Mouse (Mus musculus): ENCODE results near the gene Tcam1. TPM values are rescaled to one million over a fixed set of nuclear protein-coding genes. Genes with fewer than 3 reads are reported as not detected.

The Tcam1 gene
- under 1 TPM in 1 of 2 experiments, not detected in 1; 0.18 TPM for total RNA-seq (2023)

DNA sequence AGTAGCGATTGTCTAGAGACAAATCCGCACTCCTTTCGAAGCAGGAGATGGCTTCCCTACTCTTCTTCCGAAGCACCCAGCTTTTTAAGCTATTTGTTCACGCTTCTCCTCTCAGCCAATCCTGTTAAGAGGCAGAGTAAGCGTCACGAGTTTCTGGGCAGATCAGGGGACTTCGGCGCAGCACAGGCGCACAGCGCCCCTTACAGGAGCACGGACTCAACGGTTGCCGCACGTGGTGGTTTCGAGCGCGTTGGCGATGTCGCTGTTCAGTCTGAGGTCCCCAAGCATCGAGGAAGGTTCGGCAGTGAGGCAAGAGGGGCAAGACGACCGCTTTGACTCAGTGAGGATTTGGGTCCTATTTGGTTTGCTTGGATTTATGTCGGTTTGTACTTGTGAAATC is at the start of gene Tcam1:
Tcam1 (plus strand) TSS at position 219 of the 400 bp plus-strand sequence.

DNA sequence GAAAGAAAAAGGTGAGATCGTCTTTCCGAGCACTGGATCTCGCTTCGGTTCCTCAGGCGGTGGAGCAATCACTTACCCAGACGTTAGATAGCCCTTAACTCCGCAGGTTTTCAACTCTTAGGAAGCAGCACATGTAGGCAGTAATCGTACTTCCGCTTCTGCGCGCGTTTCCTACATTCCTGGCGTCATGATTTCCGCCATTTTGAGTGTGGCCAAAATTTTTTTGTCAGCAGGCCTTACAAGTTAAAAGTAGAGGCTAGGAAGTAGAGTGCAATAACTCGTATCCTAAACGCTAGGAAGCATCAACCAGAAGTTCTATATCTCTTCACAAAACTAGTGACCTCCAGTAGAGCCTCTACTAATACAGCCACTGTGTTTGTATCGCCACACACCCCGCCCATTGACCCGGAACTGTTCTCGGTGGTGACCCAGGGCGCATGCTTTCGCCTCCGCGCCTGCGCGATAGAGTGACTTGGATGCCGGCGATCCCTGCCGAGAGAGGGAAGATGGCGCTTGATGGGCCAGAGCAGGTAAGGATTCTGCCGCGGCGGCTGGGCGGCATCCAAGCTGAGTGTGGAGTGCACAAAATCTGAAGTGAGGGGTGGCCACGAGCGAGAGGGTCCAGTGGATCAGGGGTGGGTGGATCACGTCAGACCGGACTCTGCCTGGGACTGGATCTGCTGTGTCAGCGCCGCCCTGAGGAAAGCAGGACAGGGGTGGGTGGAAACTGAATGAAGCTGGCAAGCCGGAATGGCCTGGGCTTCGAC is 20.6 kb upstream of the Tcam1 start, which contains the start of the genes Ftsj3 and Psmc5:
Ftsj3 (minus strand) TSS at position 395 of the 767 bp plus-strand sequence.
Psmc5 (plus strand) TSS at position 470 of the 767 bp plus-strand sequence.

DNA sequence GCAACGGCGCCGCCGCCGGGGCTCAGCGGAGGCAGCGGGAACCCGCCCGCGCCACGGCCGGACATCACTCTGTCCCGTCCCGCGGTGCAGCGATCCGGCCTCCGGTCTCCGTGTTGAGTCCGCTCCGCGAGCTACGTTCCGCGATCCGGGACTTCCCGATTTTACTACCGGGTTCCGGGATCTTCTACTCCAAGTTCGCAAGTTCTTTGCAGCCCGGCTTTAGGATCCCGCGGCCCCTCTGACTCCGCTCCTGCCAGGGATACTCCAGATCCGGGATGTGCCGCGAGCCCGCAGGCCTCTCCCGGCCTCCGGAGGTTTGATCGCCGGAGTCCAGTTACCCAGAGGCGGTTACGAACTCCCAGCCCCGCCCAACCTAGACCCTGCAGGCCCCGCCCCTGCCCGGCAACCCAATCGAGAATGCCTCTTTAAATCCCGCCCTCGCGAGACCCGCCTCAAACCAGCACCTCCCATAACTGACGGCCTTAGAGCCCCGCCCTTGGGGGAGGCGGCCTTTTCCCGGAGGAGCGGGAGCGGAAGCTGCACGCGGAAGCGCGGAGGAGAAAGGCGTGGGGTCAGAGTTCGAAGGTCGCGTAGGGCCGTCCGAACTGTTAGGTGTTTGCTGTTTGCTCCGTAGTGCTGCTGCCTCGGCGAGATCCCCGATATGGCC is 3.7 kb upstream of the Tcam1 start, which contains the start of gene Smarcd2:
Smarcd2 (minus strand) TSS at position 329 of the 667 bp plus-strand sequence.

DNA sequence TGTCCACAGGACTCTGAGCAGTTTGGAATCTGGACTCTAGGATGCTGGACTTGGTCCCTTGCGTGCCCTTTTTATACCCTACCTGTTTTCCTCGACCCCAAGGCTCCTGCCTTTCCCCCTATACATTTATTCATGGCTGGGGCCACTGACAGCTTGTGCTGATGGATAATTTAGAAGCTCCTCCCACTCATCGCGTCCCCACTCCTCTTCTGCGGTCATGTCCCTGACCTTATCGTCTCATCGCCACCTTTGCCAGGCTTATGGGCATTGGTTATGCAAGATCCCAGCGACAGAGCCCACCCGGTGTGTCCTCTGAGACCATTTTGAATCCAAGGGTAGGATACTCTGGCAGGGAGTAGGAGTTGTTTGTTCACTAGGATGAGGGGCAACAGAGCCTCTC is 25.3 kb downstream of the Tcam1 start, which contains the start of gene Gh:
Gh (minus strand) TSS at position 101 of the 400 bp plus-strand sequence.

DNA sequence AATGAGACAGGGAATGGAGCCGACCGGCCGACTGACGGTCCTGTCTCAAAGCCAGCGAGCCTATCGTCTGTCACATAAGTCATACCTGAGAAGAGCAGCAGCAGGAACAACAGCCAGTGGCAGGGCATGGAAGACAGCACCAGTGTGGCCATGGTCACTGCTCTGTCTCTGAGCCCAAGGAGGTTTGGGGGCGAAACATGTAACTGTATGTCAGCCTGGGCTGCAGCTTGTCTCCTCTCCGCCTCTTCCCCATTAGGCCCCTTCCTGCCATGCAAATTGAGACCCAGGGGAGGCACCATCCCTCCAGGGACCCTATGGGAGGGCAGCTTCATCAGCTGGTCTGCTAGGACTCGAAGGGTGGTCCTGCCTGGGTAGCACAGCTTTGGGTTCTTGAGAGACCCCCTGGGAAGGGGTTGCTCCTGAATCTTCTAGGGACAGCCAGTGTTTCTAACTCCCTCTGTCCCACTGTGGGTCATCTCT is 37.9 kb downstream of the Tcam1 start, which contains the start of gene Cd79b:
Cd79b (minus strand) TSS at position 430 of the 480 bp plus-strand sequence.

Other genes starting within 250 kb of the Tcam1 start
- 10 to 100 TPM; 78.3 to 84.5 TPM for gene Dcaf7, start 239.8 kb upstream of the Tcam1 start, total RNA-seq (2023)
- 10 to 100 TPM in 1 of 2 experiments, 1 to 10 TPM in 1; 7.7 to 12.7 TPM for gene Taco1, start 210.6 kb upstream of the Tcam1 start, total RNA-seq (2023)
- gene Map3k3, start 192.1 kb upstream of the Tcam1 start, total RNA-seq (2023) = 100 to 1,000 TPM; 121 to 133 TPM
- gene Gm10840, start 115.8 kb upstream of the Tcam1 start, total RNA-seq (2023) = 10 to 100 TPM in 1 of 2 experiments, 1 to 10 TPM in 1; 4.0 to 15.8 TPM
- 100 to 1,000 TPM; 463 to 554 TPM for gene Limd2, start 115.8 kb upstream of the Tcam1 start, total RNA-seq (2023)
- gene Strada, start 74.5 kb upstream of the Tcam1 start, total RNA-seq (2023) = 10 to 100 TPM; 41.1 to 48.4 TPM
- gene Ccdc47, start 60.3 kb upstream of the Tcam1 start, total RNA-seq (2023) = 10 to 100 TPM; 44.7 to 47.6 TPM
- gene Ddx42, start 59.7 kb upstream of the Tcam1 start, total RNA-seq (2023) = 10 to 100 TPM; 74.1 to 75.4 TPM
- gene Ftsj3, start 20.6 kb upstream of the Tcam1 start, total RNA-seq (2023) = 10 to 100 TPM; 73.2 to 73.5 TPM
- 10 to 100 TPM; 54.6 to 62.8 TPM for gene Psmc5, start 20.5 kb upstream of the Tcam1 start, total RNA-seq (2023)
- gene Smarcd2, start 3.7 kb upstream of the Tcam1 start, total RNA-seq (2023) = 100 to 1,000 TPM; 164 to 173 TPM
- gene Gh, start 25.2 kb downstream of the Tcam1 start, total RNA-seq (2023) = 10 to 100 TPM; 10.4 to 10.9 TPM
- gene Cd79b, start 38.1 kb downstream of the Tcam1 start, total RNA-seq (2023) = 1,000 to 10,000 TPM; 1,785 to 1,834 TPM
- 10 to 100 TPM; 22.0 to 23.5 TPM for gene Scn4a, start 76.6 kb downstream of the Tcam1 start, total RNA-seq (2023)
- not detected for gene Prr29, start 88.8 kb downstream of the Tcam1 start, total RNA-seq (2023)
- gene Icam2, start 111.4 kb downstream of the Tcam1 start, total RNA-seq (2023) = 100 to 1,000 TPM; 104 to 109 TPM
- 10 to 100 TPM; 10.3 to 11.7 TPM for gene Ern1, start 211.2 kb downstream of the Tcam1 start, total RNA-seq (2023)